Mouse (Mus musculus) CH12.LX (cell line): ENCODE results near the gene Bad.

Source experiments
- CHD2 ChIP-seq: IDR thresholded peaks from 2 replicates; pipeline ENCODE4 v1.6.1; 2011; ENCODE audit warnings: low read length, improper control_type of control experiment
- CTCF ChIP-seq, 2 experiments: IDR thresholded peaks in 1 of 2; conservative IDR thresholded peaks in 1 of 2; 2 replicates each; pipeline ENCODE4 v1.5.1; 2011 to 2012; ENCODE audit warnings: low read depth in 2 of 2, low read length in 2 of 2, improper control_type of control experiment in 1 of 2, inconsistent platforms in 1 of 2, mild to moderate bottlenecking in 1 of 2, moderate library complexity in 1 of 2
- ELF1 ChIP-seq: IDR thresholded peaks from 2 replicates; pipeline ENCODE4 v1.6.1; 2014; ENCODE audit warnings: low read depth, mild to moderate bottlenecking, inconsistent platforms, low read length, improper control_type of control experiment
- JUN ChIP-seq: IDR thresholded peaks from 2 replicates; pipeline ENCODE4 v1.6.1; 2011; ENCODE audit warnings: low read depth, mild to moderate bottlenecking, low read length, improper control_type of control experiment, moderate library complexity; ENCODE audit not compliant: insufficient read depth
- JUND ChIP-seq: conservative IDR thresholded peaks from 2 replicates; pipeline ENCODE4 v1.6.1; 2011; ENCODE audit warnings: low read depth, low read length, improper control_type of control experiment
- POLR2A ChIP-seq: IDR thresholded peaks from 2 replicates; pipeline ENCODE4 v1.6.1; 2011; ENCODE audit warnings: low read depth, mild to moderate bottlenecking, improper control_type of control experiment, low read length
- POLR2AphosphoS2 ChIP-seq: IDR thresholded peaks from 2 replicates; pipeline ENCODE4 v1.6.1; 2011; ENCODE audit warnings: low read depth, low read length, improper control_type of control experiment
- RCOR1 ChIP-seq: conservative IDR thresholded peaks from 2 replicates; pipeline ENCODE4 v1.6.1; 2012; ENCODE audit warnings: low read depth, mild to moderate bottlenecking, inconsistent platforms, low read length, improper control_type of control experiment
- SIN3A ChIP-seq: IDR thresholded peaks from 2 replicates; pipeline ENCODE4 v1.6.1; 2012; ENCODE audit warnings: low read length, improper control_type of control experiment, inconsistent platforms
- SMC3 ChIP-seq: IDR thresholded peaks from 2 replicates; pipeline ENCODE4 v1.6.1; 2011; ENCODE audit warnings: low read depth, low read length, improper control_type of control experiment
- TCF12 ChIP-seq: IDR thresholded peaks from 2 replicates; pipeline ENCODE4 v1.6.1; 2014; ENCODE audit warnings: low read depth, mild to moderate bottlenecking, inconsistent platforms, low read length, improper control_type of control experiment
- ZC3H11A ChIP-seq: IDR thresholded peaks from 2 replicates; pipeline ENCODE4 v1.6.1; 2012; ENCODE audit warnings: low read depth, mild to moderate bottlenecking, inconsistent platforms, low read length, improper control_type of control experiment

DNA sequence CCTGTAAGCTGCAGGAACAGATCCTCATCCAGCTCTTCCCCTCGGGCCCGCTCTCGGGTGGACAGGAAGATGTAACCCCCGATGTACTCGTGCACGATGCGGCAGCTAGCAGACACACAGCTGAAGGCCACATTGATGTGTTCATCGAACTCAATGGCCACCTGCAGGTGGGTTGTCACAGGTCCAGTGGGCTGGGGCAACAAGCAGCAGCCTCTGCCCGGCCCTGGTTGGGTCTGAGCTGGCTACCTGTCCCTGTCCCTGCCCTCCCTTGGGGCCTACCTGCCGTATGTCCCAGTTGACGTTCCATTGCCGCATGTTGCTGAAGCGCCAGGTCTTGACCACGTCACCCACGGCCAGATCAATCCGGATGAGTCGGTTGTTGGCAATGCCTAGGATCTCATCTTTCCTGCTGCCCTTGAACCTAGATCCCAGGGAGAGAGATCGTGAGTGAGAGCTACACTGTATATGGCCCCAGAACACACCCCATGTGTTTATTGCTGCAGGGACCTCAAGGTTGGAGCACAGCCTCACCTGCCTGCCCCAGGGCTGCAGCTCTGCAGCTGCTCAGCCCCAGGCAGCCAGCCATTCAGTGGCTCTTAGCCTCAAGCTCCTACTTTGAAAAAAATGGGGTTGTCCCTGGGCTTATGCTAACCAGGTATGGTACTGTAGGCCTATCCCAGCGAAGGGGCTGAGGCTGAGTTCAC, 57.9 kb downstream of the Bad start:
- no peak for TF ChIP-seq CTCF (conservative IDR thresholded peaks at IDR 0.05 in 1 of 2, IDR thresholded peaks at IDR 0.05 in 1 of 2; ENCODE audit: low read depth in 2 of 2, low read length in 2 of 2)
- TF ChIP-seq POLR2AphosphoS2 = no peak
- TF ChIP-seq CHD2 = no peak
- TF ChIP-seq ELF1 = no peak
- no peak for TF ChIP-seq POLR2A
- no peak for TF ChIP-seq JUN
- no peak for TF ChIP-seq TCF12
- TF ChIP-seq SMC3 = no peak
- TF ChIP-seq SIN3A = no peak
- TF ChIP-seq ZC3H11A = no peak
- TF ChIP-seq RCOR1 = no peak
- no peak for TF ChIP-seq JUND
